Mouse (Mus musculus): ENCODE measurements at regions not wholly inside any gene's neighbourhood (a gene's known extent, or its start where the extent isn't known, plus 50 kb on each side); places are given as distances from the start of the nearest gene placed in this dataset.

- TF ChIP-seq MAFK (IDR thresholded peaks at IDR 0.05; ENCODE audit: insufficient read depth, low read depth, low read length), result no peak
- no peak for TF ChIP-seq HCFC1 (IDR thresholded peaks at IDR 0.05; ENCODE audit: borderline replicate concordance, insufficient read depth, low read length)
- no peak for TF ChIP-seq ZNF384 (IDR thresholded peaks at IDR 0.05; ENCODE audit: low read depth, low read length)
- no peak for TF ChIP-seq CHD2 (IDR thresholded peaks at IDR 0.05; ENCODE audit: low read depth, low read length)
Measured at GRCm38 (mm10) chr16:90629121-90629930, 97.9 kb downstream of the Mis18a start.

Measured in ES-E14 (cell line).